Mouse (Mus musculus): Measurements from ENCODE around the gene Tfr2. TPM values are rescaled to one million over a fixed set of nuclear protein-coding genes. Genes with fewer than 3 reads are reported as not detected.
"Not testable (repeated sequence)": the region's sequence is repeated elsewhere in the genome, so short reads cannot be mapped to it uniquely, and the experiment has no call there.

The Tfr2 gene
- total and polyA plus RNA-seq, 3 experiments = 1.1 to 1.9 (median 1.9) TPM

DNA sequence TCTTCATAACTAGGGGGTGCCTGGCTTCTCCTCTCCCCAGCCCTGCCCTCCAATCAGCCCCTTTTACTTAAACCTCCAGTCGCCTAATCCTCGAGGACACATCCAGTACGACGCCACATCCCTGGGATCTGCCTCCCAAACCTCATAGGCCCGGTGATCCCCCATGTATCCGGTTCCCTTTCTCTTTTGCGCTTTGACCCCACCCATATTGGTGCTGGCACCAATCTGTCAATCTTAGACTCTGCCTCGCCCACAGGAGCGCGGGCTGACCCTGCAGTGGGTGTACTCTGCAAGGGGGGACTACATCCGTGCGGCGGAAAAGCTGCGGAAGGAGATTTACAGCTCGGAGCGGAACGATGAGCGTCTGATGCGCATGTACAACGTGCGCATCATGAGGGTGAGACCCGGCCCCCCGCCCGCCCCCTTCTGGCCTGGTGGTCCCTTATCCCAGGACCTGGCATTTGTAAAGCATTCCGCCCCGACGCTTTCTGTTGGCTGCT, 14.1 kb downstream of the Tfr2 start:
- no peak for DNase-seq

GRCm38 (mm10) chr5:137584976-137585375, 15.3 kb downstream of the Tfr2 start:
- peak; percentile 82 for DNase-seq

GRCm38 (mm10) chr5:137590507-137590906, 20.9 kb downstream of the Tfr2 start:
- DNase-seq = no peak

GRCm38 (mm10) chr5:137595921-137596320, 26.3 kb downstream of the Tfr2 start:
- no peak for DNase-seq

DNA sequence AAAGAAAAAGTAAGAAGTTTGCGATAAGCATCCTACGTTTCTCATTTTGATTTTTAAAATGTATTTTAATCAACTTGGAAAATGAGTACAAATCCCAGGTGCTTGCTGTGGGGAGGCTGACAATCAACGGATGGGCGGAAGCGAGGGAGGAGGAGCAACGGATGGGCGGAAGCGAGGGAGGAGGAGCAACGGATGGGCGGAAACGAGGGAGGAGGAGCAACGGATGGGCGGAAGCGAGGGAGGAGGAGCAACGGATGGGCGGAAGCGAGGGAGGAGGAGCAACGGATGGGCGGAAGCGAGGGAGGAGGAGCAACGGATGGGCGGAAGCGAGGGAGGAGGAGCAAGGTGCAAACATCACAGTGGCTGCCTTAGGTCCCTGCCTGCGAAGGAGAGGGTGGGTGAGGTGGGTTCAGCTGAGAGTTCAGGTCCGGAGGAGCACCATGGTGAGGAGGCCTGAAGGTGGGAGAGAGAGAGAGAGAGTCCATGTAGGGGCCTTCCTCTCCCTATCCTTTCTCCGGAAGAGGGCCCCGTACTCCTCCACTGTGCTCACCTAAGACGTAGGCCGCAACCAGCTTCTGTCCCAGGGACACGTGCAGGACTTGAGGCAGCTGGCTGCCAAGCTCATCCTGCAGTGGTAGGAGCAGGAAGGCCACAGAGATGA, 27.1 kb downstream of the Tfr2 start:
- no peak for DNase-seq

- DNase-seq = no peak
Measured at GRCm38 (mm10) chr5:137597625-137598024, 28.0 kb downstream of the Tfr2 start.

DNA sequence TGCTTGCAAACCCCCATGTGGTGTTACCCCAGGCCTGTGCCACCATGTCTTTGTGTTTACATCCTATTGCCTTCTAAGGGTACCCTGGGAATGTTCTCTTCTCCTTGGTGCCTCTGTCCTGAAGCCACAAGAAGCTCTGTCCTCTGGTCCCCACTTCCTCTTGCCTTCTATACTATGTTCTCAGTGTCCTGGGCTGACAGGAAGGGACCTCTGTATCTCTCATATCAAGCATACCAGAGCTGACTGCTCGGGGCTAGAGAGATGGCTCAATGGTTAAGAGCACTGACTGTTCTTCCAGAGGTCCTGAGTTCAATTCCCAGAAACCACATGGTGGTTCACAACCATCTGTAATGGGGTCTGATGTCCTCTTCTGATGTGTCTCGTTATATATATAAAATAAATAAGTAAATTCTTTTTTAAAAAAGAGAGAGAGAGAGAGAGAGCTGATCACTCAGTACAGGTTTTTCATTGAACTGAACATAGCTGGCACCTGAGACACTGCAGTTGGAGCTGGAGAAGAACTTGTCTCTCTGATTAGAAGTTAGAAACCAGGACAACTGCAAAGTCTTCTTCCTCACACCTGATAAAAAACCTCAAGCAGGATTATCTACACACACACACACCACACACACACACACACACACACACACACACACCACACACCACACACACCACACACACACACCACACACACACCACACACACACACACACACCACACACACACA, 28.6 kb downstream of the Tfr2 start:
- no peak for DNase-seq

DNA sequence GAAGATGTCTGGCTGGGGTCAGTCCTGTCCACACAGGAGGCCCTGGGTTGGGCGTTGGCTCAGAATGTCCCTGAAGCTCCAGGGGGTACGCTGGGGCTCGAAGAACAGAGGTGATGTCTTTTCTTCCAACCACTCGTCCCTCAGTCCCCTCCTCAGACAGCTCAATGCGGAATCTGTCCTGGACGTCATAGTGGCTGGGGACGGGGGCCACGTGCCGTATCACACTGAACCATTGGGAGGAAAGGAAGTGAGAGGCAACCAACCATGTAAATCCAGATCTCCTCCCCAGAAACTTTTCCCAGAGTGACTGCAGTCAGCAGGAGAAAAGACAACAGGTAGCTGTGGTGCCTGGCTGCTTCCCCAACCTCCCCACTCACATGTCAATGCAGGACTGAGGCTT, 30.0 kb downstream of the Tfr2 start:
- DNase-seq = no peak

- DNase-seq = no peak
Measured at GRCm38 (mm10) chr5:137600281-137600618, 30.6 kb downstream of the Tfr2 start.

- peak; percentile 96 for DNase-seq
Measured at GRCm38 (mm10) chr5:137600619-137601364, 31.2 kb downstream of the Tfr2 start, which contains the start of gene Mospd3. Mospd3 (minus strand) TSS chr5:137601058.

DNA sequence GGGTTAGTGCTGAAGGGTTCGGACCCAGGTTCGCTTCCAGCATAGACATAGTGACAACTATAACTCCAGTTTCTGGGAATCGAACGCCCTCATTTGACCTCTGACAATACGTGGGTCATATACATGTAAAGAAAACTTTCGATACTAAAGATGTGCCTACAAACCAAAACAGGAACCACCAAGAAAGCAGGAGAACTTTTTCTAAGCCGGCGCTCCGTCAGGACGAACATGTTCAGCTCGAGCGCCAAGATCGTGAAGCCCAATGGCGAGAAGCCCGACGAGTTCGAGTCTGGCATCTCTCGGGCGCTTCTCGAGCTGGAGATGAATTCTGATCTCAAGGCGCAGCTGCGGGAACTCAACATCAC, 31.7 kb downstream of the Tfr2 start:
- DNase-seq = no peak

- DNase-seq = peak; percentile 25
Measured at GRCm38 (mm10) chr5:137607860-137608653, 38.4 kb downstream of the Tfr2 start.

DNA sequence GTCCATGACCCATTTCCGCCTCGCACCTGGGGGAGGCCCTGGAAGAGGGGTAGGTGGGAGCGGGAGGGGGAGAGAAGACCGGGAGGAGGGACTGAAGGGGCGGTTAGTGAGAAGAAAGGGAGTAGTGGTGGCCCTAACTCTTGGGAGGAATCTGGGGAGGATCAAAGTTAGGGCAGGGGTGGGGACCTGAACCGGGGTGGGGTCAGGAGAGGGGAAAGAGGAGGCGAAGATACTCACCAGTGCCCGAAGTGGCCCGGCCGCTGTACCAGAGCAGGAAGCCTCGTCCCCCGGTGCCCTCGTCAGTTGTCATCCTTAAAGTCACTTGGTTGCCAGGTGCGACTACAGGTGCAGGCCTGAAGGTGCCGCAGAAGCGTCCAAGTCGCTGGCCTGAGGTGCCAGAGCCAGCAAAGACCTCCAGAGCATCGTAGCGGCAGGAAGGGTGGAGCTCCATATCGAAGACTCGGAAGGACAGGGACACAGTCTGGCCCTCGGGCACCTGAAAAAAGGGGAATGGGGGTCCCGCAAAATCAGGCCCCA, 39.1 kb downstream of the Tfr2 start:
- DNase-seq = no peak

GRCm38 (mm10) chr5:137609292-137609691, 39.7 kb downstream of the Tfr2 start:
- no peak for DNase-seq

DNA sequence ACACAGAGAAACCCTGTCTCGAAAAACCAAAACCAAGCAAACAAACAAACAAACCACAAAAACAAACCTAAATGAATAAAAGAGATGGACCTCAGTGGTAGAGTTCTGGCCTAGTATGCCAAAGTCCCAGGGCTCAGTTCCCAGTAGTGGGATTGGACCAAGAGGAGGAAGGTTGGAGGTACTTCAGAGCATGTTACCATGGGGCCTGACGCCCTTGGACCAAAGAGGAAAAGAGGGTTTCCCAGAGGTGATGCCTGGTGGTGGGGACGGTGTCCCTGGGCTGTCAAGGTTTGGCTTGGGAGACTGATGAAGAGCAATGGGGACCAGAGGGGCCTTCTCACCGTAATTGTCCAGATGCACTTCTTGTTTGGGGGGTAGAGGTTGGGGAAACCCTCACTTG, 40.4 kb downstream of the Tfr2 start:
- DNase-seq = no peak

GRCm38 (mm10) chr5:137610548-137611244, 41.1 kb downstream of the Tfr2 start:
- DNase-seq = peak; percentile 92

GRCm38 (mm10) chr5:137611245-137611602, 41.6 kb downstream of the Tfr2 start:
- DNase-seq = peak; percentile 87

- no peak for DNase-seq
Measured at GRCm38 (mm10) chr5:137613076-137613475, 43.4 kb downstream of the Tfr2 start.

- DNase-seq = peak; percentile 88
Measured at GRCm38 (mm10) chr5:137613550-137613949, 43.9 kb downstream of the Tfr2 start, which contains the start of gene Pcolce. Pcolce (minus strand) TSS chr5:137613784.

DNA sequence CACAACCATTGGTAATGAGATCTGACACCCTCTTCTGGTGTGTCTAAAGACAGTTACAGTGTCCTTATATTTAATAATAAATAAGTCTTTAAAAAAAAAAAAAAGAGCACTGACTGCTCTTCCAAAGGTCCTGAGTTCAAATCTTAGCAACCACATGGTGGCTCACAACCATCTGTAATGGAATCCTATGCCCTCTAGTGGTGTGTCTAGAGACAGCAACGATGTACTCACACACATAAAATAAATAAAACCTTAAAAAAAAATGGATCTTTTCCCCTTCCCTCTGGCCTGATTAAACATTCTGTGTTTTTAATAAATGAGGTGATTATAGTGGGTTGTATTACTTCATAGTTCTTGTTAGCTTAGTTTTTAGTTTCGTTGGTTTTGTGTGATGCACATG, 45.3 kb downstream of the Tfr2 start:
- DNase-seq = not testable (repeated sequence)

- no peak for DNase-seq
Measured at GRCm38 (mm10) chr5:137615347-137615746, 45.7 kb downstream of the Tfr2 start.

Data from adrenal gland, adult 2 months (tissue).